Mouse (Mus musculus) cerebellum, postnatal 4 days (tissue): ENCODE results near the gene Brap.
"Not testable (repeated sequence)": the region's sequence is repeated elsewhere in the genome, so short reads cannot be mapped to it uniquely, and the experiment has no call there.

ENCODE experiments used
- DNase-seq, 2 experiments: peaks; one replicate each; pipeline ENCODE4 v3.0.0; 2022; ENCODE audit warnings: low spot score in 2 of 2, mixed read lengths in 1 of 2

Brap gene

GRCm38 (mm10) chr5:121660059-121660896 lies at the start of gene Brap, which contains the start of gene Acad10:
Brap (plus strand) TSS chr5:121660563.
Acad10 (minus strand) TSS chr5:121660514.
- DNase-seq: peak; percentile 86 to 95

DNA sequence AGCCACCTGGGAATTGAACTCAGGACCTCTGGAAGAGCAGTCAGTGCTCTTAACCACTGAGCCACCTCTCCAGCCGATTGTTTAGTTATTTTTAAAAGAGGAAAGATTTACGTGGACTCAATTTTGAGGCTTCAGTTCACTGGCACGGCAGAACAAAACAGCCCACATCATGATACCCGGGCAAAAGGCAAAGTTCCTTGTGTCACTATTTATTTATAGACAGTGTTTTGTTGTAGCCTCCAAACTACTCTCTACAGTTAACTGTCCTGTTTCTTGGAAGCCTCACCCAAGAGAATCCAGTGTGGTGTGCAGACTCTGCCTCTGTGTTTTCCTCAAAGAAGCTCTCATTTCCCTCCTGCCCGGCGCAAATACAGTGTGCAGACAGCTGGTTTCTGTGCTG lies 48.3 kb upstream of the Brap start:
- no peak for DNase-seq

DNA sequence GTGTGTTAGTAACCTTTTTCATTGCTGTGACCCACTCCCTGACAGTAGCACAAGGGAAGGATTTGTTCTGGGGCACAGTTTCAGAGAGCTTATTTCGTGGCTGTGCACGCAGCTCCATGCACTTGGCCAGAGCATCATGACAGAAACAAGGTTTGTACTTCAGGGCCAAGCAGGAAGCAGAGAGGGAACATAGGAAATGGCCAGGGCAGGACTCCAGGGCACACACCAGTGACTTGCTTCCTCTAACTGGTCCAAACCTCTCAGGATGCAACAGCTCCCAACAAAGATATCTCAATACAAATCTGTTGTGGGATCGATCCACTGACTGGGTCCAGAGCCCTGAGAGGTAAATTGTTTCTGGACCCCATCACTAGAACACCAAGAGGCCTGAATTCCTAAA lies 45.4 kb upstream of the Brap start:
- DNase-seq: not testable (repeated sequence)

DNA sequence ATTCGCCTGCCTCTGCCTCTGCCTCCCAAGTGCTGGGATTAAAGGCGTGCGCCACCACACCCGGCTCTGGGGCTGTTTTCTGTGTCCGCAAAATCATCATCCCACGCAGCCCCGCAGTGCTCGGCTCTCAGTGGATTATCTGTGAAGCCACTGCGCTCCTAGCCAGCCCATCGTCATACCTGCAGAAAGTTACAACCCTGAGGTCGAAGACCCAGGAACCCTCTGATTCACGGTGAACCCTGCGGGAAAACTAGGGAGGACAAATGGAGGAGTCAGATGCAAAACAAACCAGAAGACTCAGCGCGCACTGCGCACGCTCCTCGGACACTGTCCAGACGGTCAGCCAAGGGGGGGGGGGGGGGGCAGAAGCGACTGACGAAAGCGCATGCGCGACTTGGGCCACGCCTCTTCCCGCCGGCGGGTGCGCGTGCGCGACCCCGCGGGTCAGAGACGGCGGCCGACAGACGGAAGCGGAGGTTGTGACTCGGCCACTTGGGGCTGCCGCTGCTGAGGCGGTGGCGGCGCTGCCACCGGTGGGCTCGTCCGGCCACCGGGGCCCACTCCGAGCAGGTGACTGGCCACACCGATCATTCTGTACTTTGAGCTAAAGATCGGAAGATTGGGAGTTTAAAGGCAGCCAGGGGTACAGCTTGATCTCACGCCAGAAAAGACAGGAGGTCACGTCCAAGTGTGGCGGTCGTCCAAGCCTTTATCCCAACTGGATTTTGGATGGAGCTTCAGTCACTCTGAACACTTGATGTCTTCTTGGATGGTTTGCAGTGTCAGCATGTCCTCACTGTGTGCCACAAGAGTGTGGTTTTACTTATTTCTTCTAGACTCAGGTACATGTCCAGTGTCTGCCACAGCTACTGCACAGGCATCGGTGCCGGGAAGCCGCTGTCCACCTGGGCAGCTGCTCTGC lies 41.5 kb upstream of the Brap start, which contains the start of gene Acad12:
Gene Acad12 (minus strand): TSS at position 347 of the 922 bp plus-strand sequence.
- DNase-seq: peak; percentile 59 to 83

GRCm38 (mm10) chr5:121621102-121621501 lies 39.3 kb upstream of the Brap start:
- DNase-seq: no peak

GRCm38 (mm10) chr5:121623241-121623640 lies 37.1 kb upstream of the Brap start:
- DNase-seq: no peak

DNA sequence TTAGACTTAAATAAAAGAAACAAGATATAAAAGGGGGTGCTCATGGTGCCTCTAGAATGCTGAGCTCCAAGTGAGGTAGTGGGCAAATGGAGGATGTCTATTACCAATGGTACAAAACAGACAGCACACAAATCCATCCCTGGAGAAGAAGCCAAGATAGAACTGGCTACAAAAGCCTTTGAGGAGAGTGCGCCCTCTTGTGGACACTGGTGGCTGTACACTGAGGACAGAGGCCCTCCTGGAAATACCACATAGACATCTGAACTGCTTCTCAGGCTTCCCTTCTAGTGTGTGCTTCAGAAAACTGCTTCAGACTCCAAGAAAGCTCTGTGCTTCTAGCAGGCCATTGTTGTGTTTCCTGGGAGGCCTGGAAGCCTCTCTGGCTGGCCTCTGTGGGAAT lies 32.5 kb upstream of the Brap start:
- DNase-seq: peak; percentile 58 to 73

DNA sequence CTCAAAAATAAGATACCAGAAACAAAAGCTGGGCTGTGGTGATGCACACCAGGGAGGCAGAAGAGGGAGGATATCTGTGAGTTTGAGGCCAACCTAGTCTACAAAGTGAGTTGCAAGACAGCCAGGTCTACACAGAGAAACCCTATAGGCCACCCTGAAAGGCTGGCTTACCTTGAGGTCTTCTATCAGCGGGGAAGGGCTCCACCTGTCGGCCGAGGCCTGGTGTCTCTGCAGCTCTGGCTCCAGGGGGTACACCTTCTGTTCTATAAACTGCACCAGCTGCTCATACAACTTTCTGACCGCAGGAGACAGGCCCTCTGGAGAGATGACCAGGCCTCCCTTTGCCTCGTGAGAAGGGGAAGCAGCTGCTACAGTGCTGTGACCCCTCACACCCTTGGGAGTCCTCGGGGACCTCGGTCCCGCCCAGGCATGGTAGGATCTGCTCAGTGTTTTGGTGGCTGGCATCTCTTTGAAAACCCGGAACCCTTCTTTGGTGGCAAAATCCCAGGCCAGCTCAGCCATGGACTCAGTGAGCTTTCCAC lies 29.2 kb upstream of the Brap start:
- not testable (repeated sequence) for DNase-seq

GRCm38 (mm10) chr5:121632804-121633203 lies 27.6 kb upstream of the Brap start:
- DNase-seq: no peak

GRCm38 (mm10) chr5:121634668-121635067 lies 25.7 kb upstream of the Brap start:
- DNase-seq: no peak

GRCm38 (mm10) chr5:121637296-121637695 lies 23.1 kb upstream of the Brap start:
- no peak for DNase-seq

GRCm38 (mm10) chr5:121639601-121640000 lies 20.8 kb upstream of the Brap start:
- DNase-seq: no peak

DNA sequence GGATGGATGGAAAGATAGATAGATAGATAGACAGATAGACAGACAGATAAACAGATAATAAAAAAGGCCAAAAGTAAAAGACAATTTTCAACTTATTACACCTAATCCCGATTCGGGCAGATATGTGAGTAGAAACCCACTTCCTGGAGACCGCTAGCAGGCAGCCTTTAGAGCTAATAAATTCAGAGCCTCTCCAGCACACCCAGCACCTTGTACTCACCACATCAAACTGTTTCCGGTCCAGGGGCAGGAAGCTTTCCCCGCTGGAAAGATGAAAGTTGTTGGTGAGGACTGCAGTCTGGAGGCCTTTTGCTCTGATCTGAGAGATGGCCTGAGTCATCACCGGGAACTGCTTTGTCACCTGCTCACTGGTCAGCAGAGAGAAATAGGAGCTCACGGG lies 11.2 kb upstream of the Brap start:
- DNase-seq: no peak

- DNase-seq: no peak
Measured at GRCm38 (mm10) chr5:121654526-121654925, 5.8 kb upstream of the Brap start.

DNA sequence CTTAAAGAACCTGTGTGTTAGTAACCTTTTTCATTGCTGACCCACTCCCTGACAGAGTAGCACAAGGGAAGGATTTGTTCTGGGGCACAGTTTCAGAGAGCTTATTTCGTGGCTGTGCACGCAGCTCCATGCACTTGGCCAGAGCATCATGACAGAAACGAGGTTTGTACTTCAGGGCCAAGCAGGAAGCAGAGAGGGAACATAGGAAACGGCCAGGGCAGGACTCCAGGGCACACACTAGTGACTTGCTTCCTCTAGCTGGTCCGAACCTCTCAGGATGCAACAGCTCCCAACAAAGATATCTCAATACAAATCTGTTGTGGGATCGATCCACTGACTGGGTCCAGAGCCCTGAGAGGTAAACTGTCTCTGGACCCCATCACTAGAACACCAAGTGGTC lies 3.5 kb upstream of the Brap start:
- DNase-seq: not testable (repeated sequence)

DNA sequence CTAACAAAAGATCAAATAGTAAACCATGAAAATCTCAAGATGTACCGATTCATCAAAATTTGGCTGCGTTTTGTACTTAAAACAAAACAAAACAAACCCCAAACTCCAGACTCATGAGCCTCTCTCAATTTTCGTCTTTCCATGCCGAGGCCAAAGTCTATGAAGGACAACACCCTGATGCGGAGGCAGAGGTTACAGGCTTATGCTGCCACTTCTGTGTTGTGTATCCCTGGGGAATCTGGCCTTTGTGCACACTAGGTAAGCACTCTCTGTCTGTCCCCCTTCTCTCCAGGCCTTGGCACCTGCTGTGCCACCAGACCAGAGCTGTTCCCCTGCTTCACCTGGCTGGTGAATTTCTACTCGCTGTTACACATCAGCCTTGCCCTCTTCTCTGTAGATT lies 2.7 kb upstream of the Brap start:
- not testable (repeated sequence) for DNase-seq

DNA sequence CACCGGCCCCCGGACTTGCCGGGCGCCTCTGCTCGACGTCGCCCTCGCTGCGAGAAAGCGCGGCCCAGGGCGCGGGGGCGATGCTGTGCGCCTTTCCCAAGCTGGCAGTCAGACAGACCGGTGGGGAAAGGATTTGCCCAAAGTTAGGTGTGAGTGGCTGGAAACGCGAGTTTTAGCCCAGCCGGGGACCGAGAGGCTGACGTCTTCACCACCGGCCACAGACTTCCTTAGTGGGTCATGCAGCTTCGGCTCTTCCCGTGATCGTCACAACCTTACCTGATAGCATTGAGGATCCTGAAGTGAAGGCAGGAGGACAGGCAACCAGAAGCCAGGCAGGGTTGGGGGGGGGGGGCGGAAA lies 513 bp downstream of the Brap start:
- DNase-seq: no peak

- DNase-seq: no peak
Measured at GRCm38 (mm10) chr5:121661494-121661893, 1.1 kb downstream of the Brap start.

DNA sequence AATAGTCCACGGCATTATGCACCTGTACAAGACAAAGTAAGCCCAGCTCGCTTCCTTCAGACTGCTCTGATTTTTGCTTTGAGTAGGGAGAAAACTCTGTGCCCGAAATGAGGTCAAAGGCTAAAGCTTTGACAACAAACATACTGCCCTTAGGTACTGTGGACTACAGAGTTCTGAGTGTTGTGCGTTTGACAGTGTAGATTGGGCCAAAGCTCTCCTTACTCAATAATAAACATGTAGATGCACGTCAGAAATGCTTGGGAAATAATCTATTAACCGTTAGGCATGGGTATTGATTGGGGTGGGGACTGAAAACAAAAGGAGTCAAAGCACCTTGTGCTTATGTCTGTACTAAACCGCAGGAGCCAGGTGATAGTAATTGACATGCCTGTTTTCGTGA lies 3.1 kb downstream of the Brap start:
- DNase-seq: no peak

DNA sequence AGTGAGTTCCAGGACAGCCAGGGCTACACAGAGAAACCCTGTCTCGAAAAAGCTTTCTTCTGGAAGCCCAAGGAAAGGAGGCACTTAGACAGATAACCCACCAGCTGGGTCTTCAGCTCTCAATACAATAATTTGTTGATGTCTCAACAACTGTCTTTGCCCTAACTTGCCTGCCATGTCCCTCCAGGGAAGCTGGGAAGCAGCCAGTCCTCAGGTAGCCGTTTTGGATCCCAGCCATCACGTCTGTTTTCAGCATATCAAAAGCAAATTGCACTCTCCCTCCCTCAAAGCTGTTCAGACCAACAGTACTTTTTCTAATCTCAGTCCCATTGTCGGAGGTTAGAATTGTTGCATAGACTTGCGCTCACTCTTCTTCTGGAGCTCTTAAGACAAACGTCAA lies 3.7 kb downstream of the Brap start:
- no peak for DNase-seq

GRCm38 (mm10) chr5:121664971-121665370 lies 4.6 kb downstream of the Brap start:
- no peak for DNase-seq

DNA sequence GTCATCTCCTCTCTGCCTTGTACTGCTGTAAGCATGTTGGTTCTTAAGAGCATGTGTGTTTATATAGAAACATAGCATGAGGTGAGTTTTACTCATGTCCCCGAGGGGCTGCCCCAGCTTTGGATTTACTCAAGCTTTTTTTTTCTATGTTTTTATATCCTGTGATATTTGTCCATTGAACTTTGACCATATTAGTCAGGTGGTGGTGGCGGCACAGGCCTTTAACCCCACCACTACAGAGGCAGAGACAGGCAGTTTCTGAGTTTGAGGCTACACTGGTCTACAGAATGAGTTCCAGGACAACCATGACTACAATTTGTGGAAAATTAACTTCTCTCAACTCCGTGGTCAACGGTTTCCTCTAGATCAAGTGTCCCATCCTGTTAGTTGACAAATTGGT lies 6.7 kb downstream of the Brap start:
- DNase-seq: no peak
